Comparison of ENCODE assay signal across 16 mouse cellular contexts in genomic region chr6:149134391-149135150, GRCm38 (mm10). TPM values are rescaled to one million over a fixed set of nuclear protein-coding genes. Genes with fewer than 3 reads are reported as not detected.
DNase-seq lines count a peak whose midpoint lies in the region; ATAC-seq and TF ChIP-seq lines count a peak whose summit lies in the region.
"Had no signal": no experiment of that assay in that cellular context is flagged by ENCODE, and none has a peak within 500 bp of the region (broad histone marks: within the 10 kb centered on the region; RNA-seq: fewer than 3 reads in every experiment).

No protein-coding gene starts in this region.

- H3K36me3 ChIP-seq in liver, adult 2 months (ENCODE audit: control insufficient read depth, insufficient read depth, low read length): no peaks in the 10 kb centered on the region
- no peaks in the 10 kb centered on the region for H3K36me3 ChIP-seq in heart, embryonic 13.5 days
- no peaks in the 10 kb centered on the region for H3K36me3 ChIP-seq in stomach, embryonic 14.5 days (ENCODE audit: control insufficient read depth, insufficient read depth, low read length)
- H3K36me3 ChIP-seq in lung, postnatal 0 days (ENCODE audit: insufficient read depth, low read length): no peaks in the 10 kb centered on the region
- H3K36me3 ChIP-seq: hindbrain, embryonic 15.5 days; neural tube, embryonic 13.5 days had no signal

- TF ChIP-seq EP300 in lung, postnatal 0 days (IDR thresholded peaks at IDR 0.05): no peak

- no peak for ATAC-seq in heart, embryonic 13.5 days (ENCODE audit: extremely low read depth, insufficient number of reproducible peaks, low FRiP score, low TSS enrichment)
- no peak for ATAC-seq in stomach, embryonic 14.5 days (ENCODE audit: insufficient number of reproducible peaks, insufficient read depth, low FRiP score, low read depth)
- no peak for ATAC-seq in granulocyte monocyte progenitor cell, adult 5-6 weeks (replicated peaks; ENCODE audit: poor library complexity, severe bottlenecking)
- no peak for ATAC-seq in lung, postnatal 0 days

- peak overlapping the region; percentile 16; the same call in 1 of the 2 replicates for H3K4me2 ChIP-seq in heart, embryonic 13.5 days
- no peak overlapping the region for H3K4me2 ChIP-seq in stomach, embryonic 14.5 days (replicated peaks; ENCODE audit: low read depth, low read length)
- H3K4me2 ChIP-seq in lung, postnatal 0 days (replicated peaks; ENCODE audit: low read depth, low read length): no peak overlapping the region
- H3K4me2 ChIP-seq: hindbrain, embryonic 15.5 days; neural tube, embryonic 13.5 days had no signal

- no peaks in the 10 kb centered on the region for H3K9me3 ChIP-seq in heart, embryonic 13.5 days
- no peaks in the 10 kb centered on the region for H3K9me3 ChIP-seq in stomach, embryonic 14.5 days (ENCODE audit: control insufficient read depth, low read depth, low read length)
- H3K9me3 ChIP-seq in lung, postnatal 0 days (ENCODE audit: low read length): no peaks in the 10 kb centered on the region
- H3K9me3 ChIP-seq: hindbrain, embryonic 15.5 days; neural tube, embryonic 13.5 days had no signal

- peak overlapping the region; percentile 86 for H3K27ac ChIP-seq in liver, adult 2 months (replicated peaks; ENCODE audit: insufficient read depth, low read depth, low read length)
- H3K27ac ChIP-seq in heart, embryonic 13.5 days (replicated peaks): peak overlapping the region; percentile 62
- peak overlapping the region; percentile 16; the same call in 1 of the 2 replicates for H3K27ac ChIP-seq in stomach, embryonic 14.5 days (ENCODE audit: low read length)
- H3K27ac ChIP-seq in lung, postnatal 0 days (ENCODE audit: low read length): no peak overlapping the region
- H3K27ac ChIP-seq: hindbrain, embryonic 15.5 days; neural tube, embryonic 13.5 days had no signal

- H3K4me1 ChIP-seq in liver, adult 2 months (ENCODE audit: control insufficient read depth, insufficient read depth, low read length): peaks cover 38% of the 10 kb centered on the region
- peaks cover 25% of the 10 kb centered on the region for H3K4me1 ChIP-seq in heart, embryonic 13.5 days
- H3K4me1 ChIP-seq in stomach, embryonic 14.5 days (ENCODE audit: control insufficient read depth, insufficient read depth, low read length): 0 out of 2 replicates have a peak, but pooled peaks cover 5% of the 10 kb centered on the region
- H3K4me1 ChIP-seq in lung, postnatal 0 days (ENCODE audit: insufficient read depth, low read depth, low read length): no peaks in the 10 kb centered on the region
- H3K4me1 ChIP-seq: hindbrain, embryonic 15.5 days had no signal

- TF ChIP-seq POLR2A in liver, adult 2 months (IDR thresholded peaks at IDR 0.05; ENCODE audit: extremely low read depth, insufficient read depth, low read length): no peak

- no peak overlapping the region for H3K4me3 ChIP-seq in liver, adult 2 months (ENCODE audit: insufficient read depth, low read depth, low read length)
- no peak overlapping the region for H3K4me3 ChIP-seq in heart, embryonic 13.5 days
- no peak overlapping the region for H3K4me3 ChIP-seq in stomach, embryonic 14.5 days (ENCODE audit: low read depth, low read length)
- no peak overlapping the region for H3K4me3 ChIP-seq in lung, postnatal 0 days (ENCODE audit: low read depth, low read length)
- H3K4me3 ChIP-seq: hindbrain, embryonic 15.5 days; neural tube, embryonic 13.5 days had no signal

- TF ChIP-seq CTCF in liver, adult 2 months (IDR thresholded peaks at IDR 0.05; ENCODE audit: low read depth, low read length): no peak
- TF ChIP-seq CTCF in lung, postnatal 0 days (IDR thresholded peaks at IDR 0.05): no peak

- peak overlapping the region; percentile 63; the same call in 1 of the 2 replicates for H3K9ac ChIP-seq in liver, adult 2 months (ENCODE audit: low read depth, low read length)
- H3K9ac ChIP-seq in heart, embryonic 13.5 days: no peak overlapping the region
- no peak overlapping the region for H3K9ac ChIP-seq in stomach, embryonic 14.5 days (replicated peaks; ENCODE audit: low read depth, low read length)
- H3K9ac ChIP-seq in lung, postnatal 0 days (replicated peaks; ENCODE audit: low read depth): no peak overlapping the region
- H3K9ac ChIP-seq: hindbrain, embryonic 15.5 days; neural tube, embryonic 13.5 days had no signal

- intact Hi-C loops in heart, postnatal 36 days (cut with DNase I): no loop called here

- no peaks in the 10 kb centered on the region for H3K27me3 ChIP-seq in liver, adult 2 months (ENCODE audit: control insufficient read depth, insufficient read depth, low read length)
- H3K27me3 ChIP-seq in heart, embryonic 13.5 days (replicated peaks): no peaks in the 10 kb centered on the region
- no peaks in the 10 kb centered on the region for H3K27me3 ChIP-seq in stomach, embryonic 14.5 days (ENCODE audit: control insufficient read depth, insufficient read depth, low read length)
- no peaks in the 10 kb centered on the region for H3K27me3 ChIP-seq in lung, postnatal 0 days (replicated peaks; ENCODE audit: insufficient read depth, low read length)
- H3K27me3 ChIP-seq: hindbrain, embryonic 15.5 days; neural tube, embryonic 13.5 days had no signal

- 18% methylated on average over 5 of the region's 5 CpGs for WGBS in liver, adult 2 months
- WGBS in heart, embryonic 13.5 days: 12% methylated on average over 5 of the region's 5 CpGs
- WGBS in stomach, embryonic 14.5 days: 15% methylated on average over 5 of the region's 5 CpGs
- WGBS in lung, postnatal 0 days: 34% methylated on average over 5 of the region's 5 CpGs

- DNase-seq in heart, adult 11 months: peak; percentile 89
- no peak for DNase-seq in heart, postnatal 36 days
- peak; percentile 95 for DNase-seq in liver, adult 2 months (ENCODE audit: extremely low read depth, low read depth, low spot score)
- DNase-seq in liver: no peak
- DNase-seq in lung, postnatal 0 days (ENCODE audit: low spot score): no peak
- DNase-seq: adrenal gland, postnatal 14 days; gastrocnemius, postnatal 10 days; midbrain, embryonic 14.5 days had no signal

- H3K79me2 ChIP-seq in liver, adult 2 months (ENCODE audit: control insufficient read depth, insufficient read depth, low read length): no peaks in the 10 kb centered on the region

RNA-seq across cellular contexts. Expression of gene Gm10203, which starts 4.6 kb away (rescaled TPM):
- not detected for total RNA-seq in heart, postnatal 36 days (2021)
- not detected in 2 replicates for total RNA-seq in liver, adult 2 months (2014; rRNA removed)
- not detected in 2 replicates for polyA plus RNA-seq in liver, adult 2 months (2012; rRNA removed)
- polyA plus RNA-seq in heart, embryonic 13.5 days (2015; fragmentation: Nextera tagmentation; extraction: Ambion mirVana): not detected in 2 replicates
- polyA plus RNA-seq in stomach, embryonic 14.5 days (2014; fragmentation: Nextera tagmentation; extraction: Ambion mirVana): not detected in 2 replicates
- not detected in 2 replicates for total RNA-seq in granulocyte monocyte progenitor cell, adult 5-6 weeks (2014; fragmentation: Nextera tagmentation)
- total RNA-seq in granulocyte monocyte progenitor cell, adult 5-6 weeks (2017): not detected in 2 replicates
- polyA plus RNA-seq in lung, postnatal 0 days (2015; fragmentation: Nextera tagmentation; extraction: Ambion mirVana): not detected in 2 replicates
- total RNA-seq: adrenal gland, postnatal 14 days; gastrocnemius, postnatal 10 days; layer of hippocampus, adult 18-20 months; left cerebral cortex, postnatal 36 days had no signal
- polyA plus RNA-seq: C2C12; hindbrain, embryonic 15.5 days; midbrain, embryonic 14.5 days; neural tube, embryonic 13.5 days had no signal

RNA-seq across cellular contexts. Expression of gene Etfbkmt, which starts 5.1 kb away (rescaled TPM):
- total RNA-seq in heart, postnatal 36 days (2021): 10 to 100 TPM; 25.7 to 33.1 TPM
- 25.3 and 31.0 TPM in 2 replicates for total RNA-seq in liver, adult 2 months (2014; rRNA removed)
- 3.9 and 15.6 TPM in 2 replicates for polyA plus RNA-seq in liver, adult 2 months (2012; rRNA removed)
- 13.6 and 14.6 TPM in 2 replicates for polyA plus RNA-seq in heart, embryonic 13.5 days (2015; fragmentation: Nextera tagmentation; extraction: Ambion mirVana)
- 18.8 and 19.1 TPM in 2 replicates for polyA plus RNA-seq in stomach, embryonic 14.5 days (2014; fragmentation: Nextera tagmentation; extraction: Ambion mirVana)
- total RNA-seq in granulocyte monocyte progenitor cell, adult 5-6 weeks (2014; fragmentation: Nextera tagmentation): 7.8 and 23.3 TPM in 2 replicates
- total RNA-seq in granulocyte monocyte progenitor cell, adult 5-6 weeks (2017): 6.1 and 10.3 TPM in 2 replicates
- 24.3 and 26.2 TPM in 2 replicates for polyA plus RNA-seq in lung, postnatal 0 days (2015; fragmentation: Nextera tagmentation; extraction: Ambion mirVana)

RNA-seq across cellular contexts. Expression of gene Dennd5b, which starts 33.1 kb away (rescaled TPM):
- total RNA-seq in heart, postnatal 36 days (2021): 10 to 100 TPM; 15.7 to 17.5 TPM
- total RNA-seq in liver, adult 2 months (2014; rRNA removed): 94.7 and 99.5 TPM in 2 replicates
- polyA plus RNA-seq in liver, adult 2 months (2012; rRNA removed): 14.8 and 19.4 TPM in 2 replicates
- polyA plus RNA-seq in heart, embryonic 13.5 days (2015; fragmentation: Nextera tagmentation; extraction: Ambion mirVana): 5.8 and 6.4 TPM in 2 replicates
- polyA plus RNA-seq in stomach, embryonic 14.5 days (2014; fragmentation: Nextera tagmentation; extraction: Ambion mirVana): 11.7 and 12.1 TPM in 2 replicates
- 2.0 and 4.0 TPM in 2 replicates for total RNA-seq in granulocyte monocyte progenitor cell, adult 5-6 weeks (2014; fragmentation: Nextera tagmentation)
- total RNA-seq in granulocyte monocyte progenitor cell, adult 5-6 weeks (2017): 0.67 and 0.95 TPM in 2 replicates
- 3.6 and 4.3 TPM in 2 replicates for polyA plus RNA-seq in lung, postnatal 0 days (2015; fragmentation: Nextera tagmentation; extraction: Ambion mirVana)

RNA-seq across cellular contexts. Expression of gene Amn1, which starts 53.9 kb away (rescaled TPM):
- total RNA-seq in heart, postnatal 36 days (2021): 10 to 100 TPM; 19.5 to 27.7 TPM
- 7.9 and 12.2 TPM in 2 replicates for total RNA-seq in liver, adult 2 months (2014; rRNA removed)
- polyA plus RNA-seq in liver, adult 2 months (2012; rRNA removed): 4.2 and 4.3 TPM in 2 replicates
- 22.5 and 24.9 TPM in 2 replicates for polyA plus RNA-seq in heart, embryonic 13.5 days (2015; fragmentation: Nextera tagmentation; extraction: Ambion mirVana)
- 31.7 and 37.0 TPM in 2 replicates for polyA plus RNA-seq in stomach, embryonic 14.5 days (2014; fragmentation: Nextera tagmentation; extraction: Ambion mirVana)
- 5.3 and 10.1 TPM in 2 replicates for total RNA-seq in granulocyte monocyte progenitor cell, adult 5-6 weeks (2014; fragmentation: Nextera tagmentation)
- 6.1 and 8.7 TPM in 2 replicates for total RNA-seq in granulocyte monocyte progenitor cell, adult 5-6 weeks (2017)
- polyA plus RNA-seq in lung, postnatal 0 days (2015; fragmentation: Nextera tagmentation; extraction: Ambion mirVana): 26.0 and 31.9 TPM in 2 replicates

Comparison
In these comparisons a context has a peak if more than half of its experiments do, and no peak if none do; other contexts are left out.
1. DNase-seq: peak in heart, adult 11 months (single experiment) and liver, adult 2 months (single experiment); none in heart, postnatal 36 days (0 of 2), liver (single experiment) and lung, postnatal 0 days (single experiment).